Mouse (Mus musculus) cerebellum, postnatal 36 days (tissue): ENCODE measurements around the gene Adamtsl4.
"Not testable (repeated sequence)": the region's sequence is repeated elsewhere in the genome, so short reads cannot be mapped to it uniquely, and the experiment has no call there.

Experiments used
- DNase-seq, 2 experiments: peaks; one replicate each; pipeline ENCODE4 v3.0.0; 2021 to 2022; ENCODE audit warnings: mixed read lengths in 2 of 2

Adamtsl4 gene

GRCm38 (mm10) chr3:95658868-95659712 lies 28.6 kb downstream of the Adamtsl4 start:
- peak; percentile 52 to 56 for DNase-seq

DNA sequence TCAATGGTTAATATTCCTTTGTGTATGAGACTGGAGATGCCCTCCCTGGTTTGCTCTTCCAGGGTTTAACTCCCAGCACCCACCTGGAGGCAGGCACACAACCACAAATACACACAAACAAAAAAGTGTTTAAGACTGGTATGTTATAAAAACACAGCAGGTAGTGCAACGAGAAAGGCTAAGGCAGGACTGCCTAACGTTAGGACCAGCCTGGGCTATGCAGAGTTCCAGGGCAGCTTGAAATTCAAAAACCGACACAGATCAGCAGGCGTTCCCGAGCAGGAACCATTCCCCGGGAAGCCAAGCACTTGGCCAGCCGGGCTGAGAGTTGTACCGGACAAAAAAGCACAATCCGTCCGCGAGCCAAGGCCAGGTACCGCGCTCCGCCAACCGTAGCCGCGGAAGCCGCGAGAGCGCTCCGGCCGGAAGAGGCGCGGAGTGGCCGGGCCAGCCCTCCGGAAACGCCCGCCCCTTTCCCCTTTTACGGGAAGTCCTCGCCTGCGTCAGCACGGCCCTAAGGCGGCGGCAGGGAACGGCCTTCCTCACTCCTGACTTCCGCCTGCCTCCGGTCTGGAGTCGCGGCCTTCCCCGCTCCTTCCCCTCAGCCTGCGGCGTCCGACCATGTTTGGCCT lies 29.4 kb downstream of the Adamtsl4 start, which contains the start of gene Mcl1:
Mcl1 (plus strand) TSS at position 553 of the 632 bp plus-strand sequence.
- DNase-seq: peak; percentile 92 to 94

DNA sequence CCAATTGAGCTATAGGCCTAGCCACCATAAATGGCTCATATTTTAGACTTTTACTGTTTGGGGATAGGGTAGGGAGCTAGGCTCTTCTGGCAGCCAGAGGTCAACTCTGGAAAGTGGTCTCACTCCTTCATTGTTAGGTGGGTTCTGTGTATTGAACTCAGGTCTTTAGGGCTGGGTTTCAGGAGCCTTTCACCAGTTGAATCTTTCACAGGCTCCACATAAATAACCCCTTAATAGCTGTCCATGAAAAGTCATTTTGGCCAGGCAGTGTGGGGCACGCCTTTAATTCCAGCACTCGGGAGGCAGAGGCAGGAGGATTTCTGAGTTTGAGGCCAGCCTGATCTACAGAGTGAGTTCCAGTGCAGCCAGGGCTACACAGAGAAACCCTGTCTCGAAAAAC lies 30.0 kb downstream of the Adamtsl4 start:
- no peak for DNase-seq

GRCm38 (mm10) chr3:95657108-95657507 lies 30.6 kb downstream of the Adamtsl4 start:
- DNase-seq: no peak

DNA sequence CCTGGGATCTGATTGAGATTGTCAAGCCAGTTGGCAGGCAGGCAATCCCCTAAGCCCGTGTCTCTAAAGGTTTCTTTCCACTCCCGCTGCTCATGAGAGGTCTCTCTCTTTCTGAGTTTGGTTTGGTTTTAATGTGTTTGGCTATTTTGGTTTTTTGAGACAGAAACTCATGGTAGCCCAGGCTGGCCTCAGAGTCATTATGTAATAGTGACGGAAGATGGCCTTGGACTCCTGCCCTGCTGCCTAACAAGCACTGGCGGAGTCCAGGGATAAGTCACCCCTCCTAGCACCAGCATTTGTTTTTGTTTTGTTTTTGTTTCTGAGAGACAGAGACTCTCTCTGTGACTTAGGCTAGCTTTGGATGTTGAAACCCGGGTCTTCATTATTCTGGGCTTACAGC lies 32.3 kb downstream of the Adamtsl4 start:
- DNase-seq: no peak

DNA sequence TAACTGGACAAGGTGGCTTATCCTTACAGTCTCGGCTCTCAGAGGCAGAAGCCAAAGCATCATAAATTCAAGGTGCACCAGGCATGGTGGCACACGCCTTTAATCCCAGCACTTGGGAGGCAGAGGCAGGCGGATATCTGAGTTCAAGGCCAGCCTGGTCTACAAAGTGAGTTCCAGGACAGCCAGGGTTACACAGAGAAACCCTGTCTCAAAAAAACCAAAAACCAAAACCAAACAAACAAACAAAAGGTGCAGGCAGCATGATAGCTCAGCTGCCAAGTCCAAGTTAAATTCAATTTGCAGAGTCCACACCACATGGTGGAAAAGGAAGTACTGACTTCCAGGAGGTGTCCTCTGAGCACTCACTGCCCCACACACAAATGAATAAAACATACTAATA lies 33.3 kb downstream of the Adamtsl4 start:
- not testable (repeated sequence) for DNase-seq

- no peak for DNase-seq
Measured at GRCm38 (mm10) chr3:95653473-95654034, 34.2 kb downstream of the Adamtsl4 start.

GRCm38 (mm10) chr3:95652871-95653270 lies 34.8 kb downstream of the Adamtsl4 start:
- no peak for DNase-seq

DNA sequence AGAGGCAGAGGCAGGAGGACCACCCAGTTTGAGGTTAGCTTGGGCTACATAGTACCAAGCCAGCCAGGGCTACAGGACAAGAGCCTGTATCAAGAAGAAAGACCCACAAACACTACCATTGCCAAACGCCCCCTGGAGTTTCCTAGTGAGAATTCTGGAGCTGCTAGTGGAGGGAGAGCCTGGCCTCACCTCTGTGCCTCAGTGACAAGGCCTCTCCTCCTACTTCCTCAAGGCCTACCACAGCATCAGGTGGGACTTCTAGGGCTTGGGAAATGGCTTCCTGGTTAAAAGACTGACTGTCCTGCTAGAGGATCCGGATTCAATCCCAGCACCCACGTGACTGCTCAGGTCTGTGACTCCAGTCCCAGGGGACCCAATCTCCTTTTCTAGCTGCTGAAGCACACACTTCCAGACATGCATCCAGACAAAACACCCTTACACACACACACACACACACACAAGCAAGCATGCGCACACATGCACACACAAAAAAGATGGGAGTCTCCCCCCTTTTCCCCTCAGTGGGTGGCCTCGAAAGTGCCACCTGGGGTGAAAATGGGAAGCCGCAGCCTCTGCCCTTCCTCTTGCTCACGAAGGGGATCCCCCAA lies 35.4 kb downstream of the Adamtsl4 start:
- DNase-seq: no peak

- DNase-seq: no peak
Measured at GRCm38 (mm10) chr3:95651391-95652203, 36.1 kb downstream of the Adamtsl4 start.

GRCm38 (mm10) chr3:95651033-95651373 lies 36.7 kb downstream of the Adamtsl4 start:
- no peak for DNase-seq

- DNase-seq: no peak
Measured at GRCm38 (mm10) chr3:95650276-95651032, 37.3 kb downstream of the Adamtsl4 start.

GRCm38 (mm10) chr3:95648016-95648415 lies 39.7 kb downstream of the Adamtsl4 start:
- DNase-seq: no peak

DNA sequence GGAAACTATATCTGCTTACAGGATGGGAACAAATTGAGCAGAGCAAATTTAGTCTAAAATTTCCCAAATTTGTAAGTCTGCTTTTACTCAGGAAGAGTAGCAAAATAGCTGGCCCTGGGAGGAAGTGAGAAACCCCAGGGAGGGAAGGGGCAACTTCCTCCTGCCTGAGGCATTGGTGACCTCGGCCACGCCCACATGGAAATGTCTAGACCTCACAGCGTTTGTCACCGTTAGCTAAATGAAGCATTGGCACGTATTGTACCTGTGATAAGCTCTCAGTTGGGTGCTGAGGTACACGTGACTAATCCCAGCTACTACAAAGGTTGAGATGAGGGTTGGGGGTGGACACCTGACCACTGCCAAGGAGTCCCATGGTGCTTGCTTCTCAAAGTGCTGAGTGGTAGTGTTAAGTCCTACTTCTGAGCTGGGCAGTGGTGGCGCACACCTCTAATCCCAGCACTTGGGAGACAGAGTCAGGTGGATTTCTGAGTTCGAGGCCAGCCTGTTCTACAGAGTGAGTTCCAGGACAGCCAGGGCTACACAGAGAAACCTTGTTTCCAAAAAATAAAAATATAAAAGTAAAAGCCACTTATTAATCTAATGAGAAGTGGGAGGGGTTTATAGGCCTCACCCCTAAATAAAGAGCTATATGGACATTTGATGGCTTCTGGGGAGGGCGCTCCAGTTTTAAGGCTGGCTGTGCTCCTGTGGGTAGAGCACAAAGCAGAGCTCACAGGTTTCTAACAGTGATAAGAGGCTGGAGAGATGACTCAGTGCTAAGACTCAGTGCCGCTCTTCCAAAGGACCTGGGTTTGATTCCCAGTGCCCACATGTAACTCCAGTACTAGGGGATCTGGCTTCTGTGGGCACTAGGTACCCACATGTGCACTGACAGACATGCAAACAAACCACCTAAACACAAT lies 42.1 kb downstream of the Adamtsl4 start:
- DNase-seq: no peak

GRCm38 (mm10) chr3:95643097-95643496 lies 44.6 kb downstream of the Adamtsl4 start:
- no peak for DNase-seq

DNA sequence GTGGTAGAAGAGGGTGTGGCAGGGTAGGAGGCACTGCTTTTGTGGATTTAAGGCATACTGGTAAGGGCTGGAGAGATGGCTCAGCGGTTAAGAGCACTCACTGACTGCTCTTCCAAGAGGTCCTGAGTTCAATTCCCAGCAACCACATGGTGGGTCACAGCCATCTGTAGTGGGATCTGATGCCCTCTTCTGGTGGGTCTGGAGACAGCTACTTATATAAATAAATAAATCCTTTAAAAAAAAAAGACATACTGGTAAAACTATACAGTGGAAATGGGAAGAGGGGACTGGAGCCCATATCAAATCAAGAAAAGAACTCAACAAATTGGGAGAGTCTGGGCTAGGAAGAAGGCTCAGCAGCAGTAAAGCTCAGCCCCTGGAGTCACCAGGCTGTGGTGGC lies 48.0 kb downstream of the Adamtsl4 start:
- no peak for DNase-seq

GRCm38 (mm10) chr3:95636072-95636471 lies 51.6 kb downstream of the Adamtsl4 start:
- DNase-seq: no peak

GRCm38 (mm10) chr3:95635636-95636035 lies 52.1 kb downstream of the Adamtsl4 start:
- no peak for DNase-seq

- DNase-seq: no peak
Measured at GRCm38 (mm10) chr3:95632648-95633588, 54.8 kb downstream of the Adamtsl4 start.

- no peak for DNase-seq
Measured at GRCm38 (mm10) chr3:95631304-95631703, 56.4 kb downstream of the Adamtsl4 start.
